Mouse (Mus musculus) intestine, embryonic 16.5 days (tissue): ENCODE measurements around the gene Aif1l. TPM values are rescaled to one million over a fixed set of nuclear protein-coding genes. Genes with fewer than 3 reads are reported as not detected.

Experiments
- ATAC-seq: fragments of 200-750 bp; cut with Nextera tagmentation; 2 replicates; pipeline ENCODE4 v1.8.0; 2017; ENCODE audit warnings: moderate TSS enrichment, moderate library complexity
- H3K27ac ChIP-seq: fragments of 300-500 bp; sonication (generic); 2 replicates; pipeline ENCODE4 v1.5.1; 2014; ENCODE audit warnings: mild to moderate bottlenecking, low read length
- H3K27me3 ChIP-seq: fragments of 300-500 bp; sonication (generic); replicated peaks from 2 replicates; pipeline ENCODE4 v1.6.1; 2014; ENCODE audit warnings: low read length, control low read depth, mixed read lengths; ENCODE audit not compliant: control insufficient read depth, insufficient read depth
- H3K36me3 ChIP-seq: fragments of 300-500 bp; sonication (generic); 2 replicates; pipeline ENCODE4 v1.6.1; 2014; ENCODE audit warnings: low read length, control low read depth; ENCODE audit not compliant: control insufficient read depth, insufficient read depth
- H3K4me1 ChIP-seq: fragments of 300-500 bp; sonication (generic); 2 replicates; pipeline ENCODE4 v1.6.1; 2014; ENCODE audit warnings: low read length, control low read depth, mixed read lengths; ENCODE audit not compliant: control insufficient read depth, insufficient read depth
- H3K4me2 ChIP-seq: fragments of 300-500 bp; sonication (generic); 2 replicates; pipeline ENCODE4 v1.6.1; 2014; ENCODE audit warnings: low read depth, low read length, control low read depth
- H3K4me3 ChIP-seq: fragments of 300-500 bp; sonication (generic); 2 replicates; pipeline ENCODE4 v1.5.1; 2014; ENCODE audit warnings: mild to moderate bottlenecking, low read length
- H3K9ac ChIP-seq: fragments of 300-500 bp; sonication (generic); 2 replicates; pipeline ENCODE4 v1.6.1; 2014; ENCODE audit warnings: low read depth, low read length
- H3K9me3 ChIP-seq: fragments of 300-500 bp; sonication (generic); 2 replicates; pipeline ENCODE4 v1.6.1; 2016; ENCODE audit warnings: low read length, control low read depth; ENCODE audit not compliant: control insufficient read depth
- WGBS: fragments of 180-500 bp; shearing (Covaris S2); extraction: QIAGEN DNeasy Blood & Tissue Kit; methylation state at CpG from one replicate; pipeline ENCODE4 v1.1.7; 2014; 5-methylcytosine and 5-hydroxymethylcytosine counted together
- polyA plus RNA-seq: library from polyadenylated mRNA; unstranded; fragments of >200 nt; fragmentation: Nextera tagmentation; extraction: Ambion mirVana; gene quantifications from 2 replicates; pipeline ENCODE4 v1.2.1, GENCODE M21; 2015

The Aif1l gene
- polyA plus RNA-seq, 1 experiment from 2014 or later, result 10.9 TPM

- H3K36me3 ChIP-seq, result peaks cover 9% of the 10 kb centered on the region
- H3K9ac ChIP-seq, result peak overlapping the region; percentile 95
- ATAC-seq, result 0 out of 2 replicates have a peak, but pooled peaks have one; percentile 4
- H3K4me1 ChIP-seq, result peaks cover 6% of the 10 kb centered on the region; the same call in 1 of the 2 replicates
- peak overlapping the region; percentile 86 for H3K4me2 ChIP-seq
- no peaks in the 10 kb centered on the region for H3K9me3 ChIP-seq
- WGBS, result 9% methylated on average over 13 of the region's 13 CpGs
- peak overlapping the region; percentile 74 for H3K4me3 ChIP-seq
- peak overlapping the region; percentile 55; the same call in 1 of the 2 replicates for H3K27ac ChIP-seq
- H3K27me3 ChIP-seq, result no peaks in the 10 kb centered on the region
These were observed 25.0 kb downstream of the Aif1l start for GRCm38 (mm10) chr2:31974809-31975371.

- Histone ChIP-seq H3K27me3 (no peaks in the 10 kb centered on the region), H3K9me3 (no peaks in the 10 kb centered on the region), H3K27ac (no peak overlapping the region), H3K9ac (no peak overlapping the region), H3K4me3 (no peak overlapping the region), H3K4me1 (no peaks in the 10 kb centered on the region), H3K4me2 (no peak overlapping the region), H3K36me3 (peaks cover 36% of the 10 kb centered on the region)
- no peak for ATAC-seq
- 85% methylated on average over 1 of the region's 1 CpGs for WGBS
These were observed 37.8 kb downstream of the Aif1l start for GRCm38 (mm10) chr2:31987774-31988173.

- H3K27me3 ChIP-seq, result no peaks in the 10 kb centered on the region
- no peak overlapping the region for H3K4me2 ChIP-seq
- WGBS, result 92% methylated on average over 4 of the region's 4 CpGs
- H3K9me3 ChIP-seq, result no peaks in the 10 kb centered on the region
- H3K27ac ChIP-seq, result no peak overlapping the region
- no peak overlapping the region for H3K9ac ChIP-seq
- ATAC-seq, result no peak
- H3K4me3 ChIP-seq, result no peak overlapping the region
- no peaks in the 10 kb centered on the region for H3K4me1 ChIP-seq
- peaks cover 23% of the 10 kb centered on the region for H3K36me3 ChIP-seq
These were observed 41.0 kb downstream of the Aif1l start for GRCm38 (mm10) chr2:31990961-31991360.

- H3K36me3 ChIP-seq, result peaks cover 23% of the 10 kb centered on the region
- no peaks in the 10 kb centered on the region for H3K9me3 ChIP-seq
- no peak overlapping the region for H3K4me2 ChIP-seq
- H3K4me1 ChIP-seq, result no peaks in the 10 kb centered on the region
- ATAC-seq, result no peak
- 93% methylated on average over 9 of the region's 9 CpGs for WGBS
- no peak overlapping the region for H3K27ac ChIP-seq
- no peaks in the 10 kb centered on the region for H3K27me3 ChIP-seq
- H3K9ac ChIP-seq, result no peak overlapping the region
- no peak overlapping the region for H3K4me3 ChIP-seq
These were observed 45.0 kb downstream of the Aif1l start for GRCm38 (mm10) chr2:31994896-31995295.

GRCm38 (mm10) chr2:31996060-31996459 is 46.1 kb downstream of the Aif1l start:
- no peak for ATAC-seq
- H3K36me3 ChIP-seq, result peaks cover 17% of the 10 kb centered on the region
- H3K9me3 ChIP-seq, result no peaks in the 10 kb centered on the region
- WGBS, result 96% methylated on average over 13 of the region's 13 CpGs
- no peak overlapping the region for H3K4me3 ChIP-seq
- H3K27me3 ChIP-seq, result no peaks in the 10 kb centered on the region
- no peak overlapping the region for H3K27ac ChIP-seq
- H3K4me1 ChIP-seq, result no peaks in the 10 kb centered on the region
- no peak overlapping the region for H3K9ac ChIP-seq
- H3K4me2 ChIP-seq, result no peak overlapping the region

- no peak for ATAC-seq
- H3K4me3 ChIP-seq, result no peak overlapping the region
- 92% methylated on average over 5 of the region's 5 CpGs for WGBS
These were observed 47.6 kb downstream of the Aif1l start for GRCm38 (mm10) chr2:31997539-31997938.

GRCm38 (mm10) chr2:31998443-31998842 is 48.5 kb downstream of the Aif1l start:
- Histone ChIP-seq H3K9me3 (no peaks in the 10 kb centered on the region), H3K4me2 (no peak overlapping the region), H3K4me3 (no peak overlapping the region), H3K27me3 (no peaks in the 10 kb centered on the region), H3K4me1 (no peaks in the 10 kb centered on the region), H3K36me3 (peaks cover 17% of the 10 kb centered on the region), H3K9ac (no peak overlapping the region), H3K27ac (no peak overlapping the region)
- ATAC-seq, result no peak
- WGBS, result 67% methylated on average over 2 of the region's 2 CpGs

More at GRCm38 (mm10) chr2:31997539-31997938, 47.6 kb downstream of the Aif1l start:
- Histone ChIP-seq H3K27me3 (no peaks in the 10 kb centered on the region), H3K27ac (no peak overlapping the region), H3K4me1 (no peaks in the 10 kb centered on the region), H3K36me3 (peaks cover 17% of the 10 kb centered on the region), H3K4me2 (no peak overlapping the region), H3K9me3 (no peaks in the 10 kb centered on the region), H3K9ac (no peak overlapping the region)

GRCm38 (mm10) chr2:32008311-32008710 is 58.4 kb downstream of the Aif1l start:
- H3K27me3 ChIP-seq, result no peaks in the 10 kb centered on the region
- no peaks in the 10 kb centered on the region for H3K9me3 ChIP-seq
- peaks cover 21% of the 10 kb centered on the region for H3K36me3 ChIP-seq
- H3K4me3 ChIP-seq, result no peak overlapping the region
- H3K9ac ChIP-seq, result no peak overlapping the region
- no peak for ATAC-seq
- no peaks in the 10 kb centered on the region for H3K4me1 ChIP-seq
- H3K27ac ChIP-seq, result no peak overlapping the region
- WGBS, result 97% methylated on average over 2 of the region's 2 CpGs
- H3K4me2 ChIP-seq, result no peak overlapping the region

- WGBS, result 93% methylated on average over 11 of the region's 11 CpGs
- Histone ChIP-seq H3K27me3 (no peaks in the 10 kb centered on the region), H3K4me1 (no peaks in the 10 kb centered on the region), H3K9me3 (no peaks in the 10 kb centered on the region), H3K4me3 (no peak overlapping the region), H3K36me3 (peaks cover 21% of the 10 kb centered on the region), H3K9ac (no peak overlapping the region), H3K4me2 (no peak overlapping the region), H3K27ac (no peak overlapping the region)
- ATAC-seq, result no peak
These were observed 58.8 kb downstream of the Aif1l start for GRCm38 (mm10) chr2:32008716-32009115.

- Histone ChIP-seq H3K4me2 (no peak overlapping the region), H3K27me3 (no peaks in the 10 kb centered on the region)
- no peak for ATAC-seq
These were observed 69.8 kb downstream of the Aif1l start for GRCm38 (mm10) chr2:32019704-32020103.

More at GRCm38 (mm10) chr2:32019704-32020103, 69.8 kb downstream of the Aif1l start:
- peaks cover 26% of the 10 kb centered on the region for H3K36me3 ChIP-seq
- H3K9ac ChIP-seq, result no peak overlapping the region
- H3K4me3 ChIP-seq, result no peak overlapping the region
- H3K27ac ChIP-seq, result no peak overlapping the region
- no peaks in the 10 kb centered on the region for H3K9me3 ChIP-seq
- H3K4me1 ChIP-seq, result no peaks in the 10 kb centered on the region
- WGBS, result 72% methylated on average over 4 of the region's 4 CpGs
